Mouse (Mus musculus) small intestine, adult 2 months (tissue): ENCODE results near the gene Ubr4. TPM values are rescaled to one million over a fixed set of nuclear protein-coding genes. Genes with fewer than 3 reads are reported as not detected.
A peak's percentile ranks its signal among the peaks of the same experiment; 100 is the strongest.

Source experiments
- H3K27ac ChIP-seq: fragments of 200-500 bp; 2 replicates; pipeline ENCODE4 v1.5.1; 2012; ENCODE audit warnings: low read depth, low read length, control low read depth, inconsistent platforms; ENCODE audit not compliant: insufficient read depth
- H3K27me3 ChIP-seq: fragments of 200-500 bp; 2 replicates; pipeline ENCODE4 v1.6.1; 2012; ENCODE audit warnings: mild to moderate bottlenecking, moderate library complexity, low read length, inconsistent platforms; ENCODE audit not compliant: control insufficient read depth, insufficient read depth
- H3K36me3 ChIP-seq: fragments of 200-500 bp; 2 replicates; pipeline ENCODE4 v1.6.1; 2012; ENCODE audit warnings: mild to moderate bottlenecking, low read length, control low read depth, inconsistent platforms; ENCODE audit not compliant: control insufficient read depth, insufficient read depth
- H3K4me1 ChIP-seq: fragments of 200-500 bp; 2 replicates; pipeline ENCODE4 v1.6.1; 2012; ENCODE audit warnings: low read length, inconsistent platforms, mixed read lengths; ENCODE audit not compliant: control insufficient read depth, insufficient read depth, insufficient read length
- H3K4me3 ChIP-seq: fragments of 200-500 bp; 2 replicates; pipeline ENCODE4 v1.5.1; 2012; ENCODE audit warnings: low read depth, mild to moderate bottlenecking, control low read depth, inconsistent platforms, low read length, moderate library complexity
- CTCF ChIP-seq: fragments of 200-500 bp; IDR thresholded peaks from 2 replicates; pipeline ENCODE4 v1.5.1; 2012; ENCODE audit warnings: low read depth, mild to moderate bottlenecking, control low read depth, inconsistent platforms, low read length, moderate library complexity, mixed read lengths; ENCODE audit not compliant: insufficient replicate concordance, insufficient read length; ENCODE audit errors: extremely low read depth
- POLR2A ChIP-seq: fragments of 200-500 bp; IDR thresholded peaks from 2 replicates; pipeline ENCODE4 v1.6.1; 2012; ENCODE audit warnings: low read depth, mild to moderate bottlenecking, control low read depth, inconsistent platforms, low read length, moderate library complexity
- WGBS: fragments of 180-500 bp; shearing (Covaris S2); methylation state at CpG from one replicate; pipeline ENCODE4 v1.1.7; 2018; 5-methylcytosine and 5-hydroxymethylcytosine counted together
- polyA plus RNA-seq: library from polyadenylated mRNA; depleted of rRNA; stranded (reverse); fragments of >200 nt; gene quantifications from 2 replicates; pipeline ENCODE4 v1.2.3, GENCODE M21; 2012

Ubr4 gene
- polyA plus RNA-seq, 1 experiment, result 199 TPM

GRCm38 (mm10) chr4:139311707-139312106 is 40.7 kb upstream of the Ubr4 start:
- WGBS, result 11% methylated on average over 14 of the region's 14 CpGs
- Histone ChIP-seq H3K4me3 (peak overlapping the region; percentile 96), H3K4me1 (peaks cover 5% of the 10 kb centered on the region; the same call in 1 of the 2 replicates), H3K36me3 (peaks cover 27% of the 10 kb centered on the region), H3K27ac (peak overlapping the region; percentile 96), H3K27me3 (no peaks in the 10 kb centered on the region)
- TF ChIP-seq CTCF (no peak; the same call in 1 of the 2 replicates), POLR2A (no peak)

- H3K27ac ChIP-seq, result no peak overlapping the region
- H3K4me3 ChIP-seq, result no peak overlapping the region
- peaks cover 5% of the 10 kb centered on the region; the same call in 1 of the 2 replicates for H3K4me1 ChIP-seq
- WGBS, result 60% methylated on average over 4 of the region's 4 CpGs
- peaks cover 33% of the 10 kb centered on the region for H3K36me3 ChIP-seq
- TF ChIP-seq POLR2A (no peak), CTCF (peak; percentile 45; the same call in 1 of the 2 replicates)
- no peaks in the 10 kb centered on the region for H3K27me3 ChIP-seq
These were observed 39.8 kb upstream of the Ubr4 start for GRCm38 (mm10) chr4:139312632-139313031.

- Histone ChIP-seq H3K36me3 (peaks cover 49% of the 10 kb centered on the region), H3K4me3 (no peak overlapping the region), H3K4me1 (no peaks in the 10 kb centered on the region), H3K27me3 (no peaks in the 10 kb centered on the region), H3K27ac (no peak overlapping the region)
- TF ChIP-seq POLR2A (no peak), CTCF (no peak)
- 87% methylated on average over 11 of the region's 11 CpGs for WGBS
These were observed 34.0 kb upstream of the Ubr4 start for GRCm38 (mm10) chr4:139318449-139318848.

GRCm38 (mm10) chr4:139319740-139320139 is 32.7 kb upstream of the Ubr4 start:
- no peak overlapping the region for H3K4me3 ChIP-seq
- H3K36me3 ChIP-seq, result peaks cover 39% of the 10 kb centered on the region
- H3K4me1 ChIP-seq, result no peaks in the 10 kb centered on the region
- TF ChIP-seq CTCF, result no peak
- TF ChIP-seq POLR2A, result no peak
- 93% methylated on average over 4 of the region's 4 CpGs for WGBS
- no peaks in the 10 kb centered on the region for H3K27me3 ChIP-seq
- no peak overlapping the region for H3K27ac ChIP-seq

GRCm38 (mm10) chr4:139330605-139331004 is 21.8 kb upstream of the Ubr4 start:
- Histone ChIP-seq H3K27me3 (no peaks in the 10 kb centered on the region), H3K4me1 (no peaks in the 10 kb centered on the region), H3K27ac (no peak overlapping the region), H3K36me3 (no peaks in the 10 kb centered on the region), H3K4me3 (peak overlapping the region; percentile 61)
- TF ChIP-seq POLR2A (no peak), CTCF (peak; percentile 63; the same call in 1 of the 2 replicates)
- 3% methylated on average over 10 of the region's 10 CpGs for WGBS

GRCm38 (mm10) chr4:139334631-139335295 is 17.6 kb upstream of the Ubr4 start:
- H3K36me3 ChIP-seq, result no peaks in the 10 kb centered on the region
- 0 out of 2 replicates have a peak, but pooled peaks cover 3% of the 10 kb centered on the region for H3K4me1 ChIP-seq
- 23% methylated on average over 7 of the region's 9 CpGs for WGBS
- no peak for TF ChIP-seq POLR2A
- no peak overlapping the region for H3K27ac ChIP-seq
- no peaks in the 10 kb centered on the region for H3K27me3 ChIP-seq
- no peak overlapping the region for H3K4me3 ChIP-seq

GRCm38 (mm10) chr4:139335507-139335906 is 16.9 kb upstream of the Ubr4 start:
- no peaks in the 10 kb centered on the region for H3K27me3 ChIP-seq
- TF ChIP-seq CTCF (no peak), POLR2A (no peak)
- WGBS, result 23% methylated on average over 7 of the region's 7 CpGs
- no peaks in the 10 kb centered on the region for H3K36me3 ChIP-seq
- H3K4me3 ChIP-seq, result no peak overlapping the region
- H3K4me1 ChIP-seq, result 0 out of 2 replicates have a peak, but pooled peaks cover 3% of the 10 kb centered on the region
- no peak overlapping the region for H3K27ac ChIP-seq
